Mouse (Mus musculus): ENCODE results near the gene Papln.

The Papln gene

DNA sequence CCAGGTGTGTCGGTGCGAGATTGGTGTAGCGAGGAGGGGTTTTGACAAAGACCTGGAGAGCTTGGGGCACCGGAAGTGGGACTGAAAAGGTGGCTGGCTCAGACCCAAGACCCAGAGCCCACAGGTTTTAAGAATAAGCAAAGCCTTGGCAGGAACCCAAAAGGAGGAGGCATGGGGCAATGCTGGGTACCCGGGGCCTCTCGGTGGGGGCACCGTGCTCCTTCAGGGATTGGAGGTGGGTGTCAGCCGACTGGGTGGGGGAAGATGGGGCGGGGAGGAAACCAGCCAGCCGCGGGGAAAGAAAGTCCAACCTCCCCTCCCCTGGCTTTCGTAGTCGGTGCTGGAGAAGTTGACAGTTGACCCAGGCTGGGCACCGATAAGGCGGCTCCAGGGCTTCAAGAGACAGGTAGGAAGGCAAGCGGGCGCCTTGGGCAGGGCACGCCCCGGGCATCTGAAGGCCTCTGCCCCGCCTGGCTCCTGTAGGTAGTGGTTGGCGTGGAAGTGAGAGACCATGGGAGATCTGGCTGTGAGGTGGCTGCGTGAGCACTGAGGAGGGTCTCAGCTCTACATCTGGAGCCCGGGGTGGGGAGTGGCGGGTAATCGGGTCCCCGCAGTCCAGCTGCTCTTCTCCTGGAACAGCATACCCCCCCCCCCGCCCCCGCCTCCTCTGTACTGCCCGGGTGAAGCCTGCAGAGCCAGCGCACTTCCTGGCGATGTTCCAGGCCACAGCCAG, at the start of gene Papln:
TSS of gene Papln (plus strand) at position 324 of the 733 bp plus-strand sequence.
- peak; percentile 60 for DNase-seq (ENCODE audit: low spot score)

- DNase-seq (ENCODE audit: low spot score), result peak; percentile 80
Measured at GRCm38 (mm10) chr12:83713749-83714148, 49.7 kb upstream of the Papln start.

- DNase-seq (ENCODE audit: low spot score), result no peak
Measured at GRCm38 (mm10) chr12:83716416-83717184, 46.8 kb upstream of the Papln start.

GRCm38 (mm10) chr12:83719431-83719830, 44.0 kb upstream of the Papln start:
- no peak for DNase-seq (ENCODE audit: low spot score)

GRCm38 (mm10) chr12:83721281-83721680, 42.2 kb upstream of the Papln start:
- DNase-seq (ENCODE audit: low spot score), result no peak

GRCm38 (mm10) chr12:83723037-83723436, 40.4 kb upstream of the Papln start:
- DNase-seq (ENCODE audit: low spot score), result no peak

DNA sequence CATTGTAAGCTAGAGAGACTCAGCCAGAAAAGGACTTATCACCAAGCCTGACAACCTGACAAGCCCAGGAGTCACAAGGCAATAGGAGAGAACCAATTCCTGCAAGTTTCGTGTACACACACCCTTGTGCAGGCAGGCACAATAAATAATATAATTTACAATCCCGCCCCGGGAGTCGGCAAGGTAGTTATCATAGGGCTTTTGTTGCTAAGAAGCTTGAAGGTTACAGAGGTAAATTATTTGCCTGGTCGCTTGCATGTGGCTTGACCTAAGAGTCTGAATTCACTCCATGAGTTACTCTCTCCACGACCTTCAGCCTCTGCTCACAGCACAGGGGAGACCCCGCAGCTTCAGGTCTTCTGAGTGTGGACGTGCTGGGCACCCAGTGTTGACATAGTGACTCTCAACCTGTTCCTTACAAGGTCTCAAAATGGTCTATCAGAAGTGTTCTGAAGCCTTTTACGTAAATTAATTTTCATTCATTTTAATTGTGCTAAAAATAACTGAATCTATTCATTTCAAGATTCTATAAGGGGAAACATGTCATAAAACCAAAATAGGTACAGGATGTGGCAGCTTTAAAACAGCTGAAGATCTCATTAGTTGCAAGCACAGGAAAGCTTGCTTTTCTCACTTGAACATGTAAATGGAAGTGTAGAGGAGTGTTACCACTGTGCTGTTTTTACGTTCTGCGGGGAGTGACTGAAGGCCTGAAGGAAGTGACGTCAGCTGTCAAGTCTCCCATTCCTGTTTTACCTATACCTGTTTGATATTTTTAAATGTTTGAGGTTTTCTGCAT, 36.7 kb upstream of the Papln start:
- no peak for DNase-seq (ENCODE audit: low spot score)

DNA sequence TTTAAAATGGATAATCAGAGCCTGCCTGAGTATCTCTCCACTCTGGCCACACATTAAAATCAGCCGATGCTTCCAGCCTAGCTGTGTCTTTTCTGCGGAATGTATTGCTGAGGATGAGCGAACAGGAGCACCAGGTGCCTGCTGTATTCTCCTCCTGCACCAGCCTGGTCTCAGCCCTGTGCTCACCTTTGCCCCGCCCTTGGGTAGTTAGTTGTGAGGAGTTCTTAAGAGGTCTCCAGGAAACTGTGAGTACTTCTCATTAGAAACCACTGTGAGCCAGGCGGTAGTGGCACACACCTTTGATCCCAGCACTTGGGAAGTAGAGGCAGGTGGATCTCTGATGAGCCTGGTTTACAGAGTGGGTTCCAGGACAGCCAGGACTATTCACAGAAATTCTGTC, 31.2 kb upstream of the Papln start:
- DNase-seq (ENCODE audit: low spot score), result no peak

DNA sequence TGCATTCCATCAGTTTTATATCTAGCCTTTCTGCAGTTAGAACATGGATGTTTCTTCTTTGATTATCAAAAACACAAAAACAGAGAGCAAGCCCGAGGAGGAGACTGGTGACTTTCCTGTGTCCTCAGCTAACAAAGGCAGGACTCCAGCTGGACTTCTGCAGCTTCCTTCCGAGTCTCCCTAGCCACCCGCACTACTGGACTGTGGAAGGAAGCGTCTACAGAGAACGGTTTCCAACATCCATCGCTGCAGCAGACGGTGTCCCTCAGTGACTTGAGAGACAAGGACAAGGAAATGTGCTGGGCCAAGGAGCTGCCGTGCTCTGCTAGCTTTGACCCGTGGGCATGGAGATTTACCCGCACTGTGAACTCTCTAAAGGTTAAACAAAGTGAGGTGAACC, 29.4 kb upstream of the Papln start:
- no peak for DNase-seq (ENCODE audit: low spot score)

GRCm38 (mm10) chr12:83736236-83736635, 27.2 kb upstream of the Papln start:
- no peak for DNase-seq (ENCODE audit: low spot score)

DNA sequence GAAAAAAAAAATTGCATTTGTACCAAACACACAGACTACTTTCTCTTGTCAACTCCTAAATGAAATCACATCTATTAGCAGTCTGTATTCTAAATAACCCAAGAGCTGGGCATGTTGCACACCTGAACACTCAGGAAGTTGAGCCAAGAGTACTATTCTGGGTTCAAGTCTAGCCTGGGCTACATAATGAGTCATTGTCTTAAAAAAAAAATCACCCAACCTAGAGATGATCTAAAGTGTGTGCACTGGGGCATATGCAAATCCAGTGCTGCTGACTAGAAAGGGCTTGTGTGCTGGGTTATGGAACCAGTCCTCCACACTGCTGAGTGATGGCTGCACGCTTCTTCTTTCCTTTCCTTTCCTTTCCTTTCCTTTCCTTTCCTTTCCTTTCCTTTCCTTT, 24.8 kb upstream of the Papln start:
- DNase-seq (ENCODE audit: low spot score), result no peak

- no peak for DNase-seq (ENCODE audit: low spot score)
Measured at GRCm38 (mm10) chr12:83741722-83742121, 21.7 kb upstream of the Papln start.

- no peak for DNase-seq (ENCODE audit: low spot score)
Measured at GRCm38 (mm10) chr12:83742834-83743233, 20.6 kb upstream of the Papln start.

DNA sequence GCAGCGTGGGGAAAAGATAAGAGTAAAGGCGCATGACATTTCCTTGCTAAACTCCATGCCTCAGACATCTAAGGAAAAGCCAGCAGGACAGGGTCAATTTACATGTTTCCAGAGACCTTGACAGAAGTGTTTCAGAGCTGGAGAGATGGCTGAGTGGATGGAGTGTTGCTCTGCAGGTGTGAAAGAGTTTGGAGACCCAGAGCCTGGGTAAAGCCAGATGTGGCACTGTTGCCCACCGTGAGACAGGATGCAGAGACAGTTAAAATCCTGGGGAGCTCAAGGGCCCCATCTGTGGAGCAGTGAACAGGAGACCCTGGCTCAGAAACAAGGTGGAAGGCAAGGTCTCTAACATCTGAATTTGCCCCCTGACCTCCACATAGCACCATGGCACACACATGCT, 19.7 kb upstream of the Papln start:
- no peak for DNase-seq (ENCODE audit: low spot score)

DNA sequence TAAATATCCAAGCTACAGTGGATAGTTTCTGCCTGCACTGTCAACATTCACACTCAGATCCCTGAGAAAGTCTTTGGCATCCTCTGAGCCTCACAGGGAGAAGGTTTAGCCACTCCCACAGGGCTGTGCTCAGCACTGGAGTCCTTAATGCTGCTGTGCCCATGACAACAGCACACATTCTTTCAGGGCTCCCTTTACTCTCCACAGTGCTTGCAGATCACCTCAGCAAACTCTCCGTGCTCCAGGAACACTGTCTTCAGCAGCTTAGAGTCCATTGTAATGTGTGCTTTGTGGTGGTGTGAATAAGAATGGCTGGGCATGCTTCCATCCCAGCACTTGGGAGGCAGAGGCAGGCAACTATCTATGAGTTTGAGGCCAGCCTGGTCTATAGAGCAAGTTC, 14.2 kb upstream of the Papln start:
- no peak for DNase-seq (ENCODE audit: low spot score)

GRCm38 (mm10) chr12:83752495-83752894, 10.9 kb upstream of the Papln start:
- DNase-seq (ENCODE audit: low spot score), result peak; percentile 40

- no peak for DNase-seq (ENCODE audit: low spot score)
Measured at GRCm38 (mm10) chr12:83758735-83759134, 4.7 kb upstream of the Papln start.

- no peak for DNase-seq (ENCODE audit: low spot score)
Measured at GRCm38 (mm10) chr12:83760201-83760600, 3.2 kb upstream of the Papln start.

DNA sequence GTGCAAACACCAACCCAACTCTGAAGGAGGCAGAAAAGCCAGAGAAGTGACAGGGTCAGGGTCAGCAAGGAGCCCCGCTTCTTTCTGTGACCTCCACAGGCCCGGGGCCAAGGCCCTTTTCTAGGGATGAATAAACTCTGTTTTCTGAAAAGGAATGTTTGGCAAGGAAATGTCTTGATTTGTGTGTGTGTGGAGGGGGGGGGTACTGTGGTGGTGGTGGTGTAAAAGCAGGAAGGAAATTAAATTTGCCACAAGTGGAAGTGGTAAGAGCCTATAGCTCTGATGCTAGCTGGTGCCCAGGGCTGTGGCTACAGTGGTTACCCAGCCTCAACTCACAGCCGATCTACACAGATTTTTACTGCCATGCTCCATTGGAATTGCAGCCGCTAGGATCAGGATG, 728 bp upstream of the Papln start:
- DNase-seq (ENCODE audit: low spot score), result no peak

GRCm38 (mm10) chr12:83764044-83764365, 571 bp downstream of the Papln start:
- DNase-seq (ENCODE audit: low spot score), result peak; percentile 53

- no peak for DNase-seq (ENCODE audit: low spot score)
Measured at GRCm38 (mm10) chr12:83764519-83764918, 1.1 kb downstream of the Papln start.

DNA sequence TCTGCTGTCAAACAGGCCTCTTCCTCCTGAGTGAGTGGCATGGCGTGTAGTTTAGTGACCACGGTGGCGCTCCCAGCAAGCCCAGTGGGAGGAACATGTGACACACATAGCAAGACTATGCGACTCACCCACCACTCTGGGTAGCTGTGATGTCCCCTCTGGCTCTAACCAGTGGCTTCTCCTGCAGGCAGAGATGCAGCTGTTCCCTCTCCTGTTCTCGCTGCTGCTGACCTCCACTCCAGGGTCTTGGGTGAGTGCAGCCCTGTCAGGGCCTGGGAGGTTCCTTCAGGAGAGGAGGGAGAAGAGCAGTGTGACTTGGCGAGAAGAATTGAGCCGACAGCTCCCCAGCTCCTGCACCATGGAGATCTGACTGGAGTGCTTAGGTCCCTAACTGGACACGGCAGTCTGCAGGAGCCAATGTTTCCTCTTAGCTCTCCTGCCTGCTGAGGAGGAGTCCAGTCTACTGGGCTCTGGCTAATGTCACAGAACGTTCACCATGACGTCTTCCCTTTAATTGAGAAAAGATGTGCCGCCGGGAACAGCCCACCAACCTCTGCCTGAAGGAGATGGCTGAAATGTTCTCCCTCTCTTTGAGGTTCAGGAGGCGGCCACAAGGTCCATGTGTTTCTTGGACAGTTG, 2.6 kb downstream of the Papln start:
- DNase-seq (ENCODE audit: low spot score), result peak; percentile 68

All from MN1 (cell line).